Mouse (Mus musculus): ENCODE data around the gene Upf3a. TPM values are rescaled to one million over a fixed set of nuclear protein-coding genes. Genes with fewer than 3 reads are reported as not detected.

The Upf3a gene
- polyA plus RNA-seq (2017; shearing (Covaris generic)), result 46.0 TPM

GRCm38 (mm10) chr8:13785250-13785763, at the start of gene Upf3a:
Gene Upf3a, plus strand, starts transcription at chr8:13785615.

DNA sequence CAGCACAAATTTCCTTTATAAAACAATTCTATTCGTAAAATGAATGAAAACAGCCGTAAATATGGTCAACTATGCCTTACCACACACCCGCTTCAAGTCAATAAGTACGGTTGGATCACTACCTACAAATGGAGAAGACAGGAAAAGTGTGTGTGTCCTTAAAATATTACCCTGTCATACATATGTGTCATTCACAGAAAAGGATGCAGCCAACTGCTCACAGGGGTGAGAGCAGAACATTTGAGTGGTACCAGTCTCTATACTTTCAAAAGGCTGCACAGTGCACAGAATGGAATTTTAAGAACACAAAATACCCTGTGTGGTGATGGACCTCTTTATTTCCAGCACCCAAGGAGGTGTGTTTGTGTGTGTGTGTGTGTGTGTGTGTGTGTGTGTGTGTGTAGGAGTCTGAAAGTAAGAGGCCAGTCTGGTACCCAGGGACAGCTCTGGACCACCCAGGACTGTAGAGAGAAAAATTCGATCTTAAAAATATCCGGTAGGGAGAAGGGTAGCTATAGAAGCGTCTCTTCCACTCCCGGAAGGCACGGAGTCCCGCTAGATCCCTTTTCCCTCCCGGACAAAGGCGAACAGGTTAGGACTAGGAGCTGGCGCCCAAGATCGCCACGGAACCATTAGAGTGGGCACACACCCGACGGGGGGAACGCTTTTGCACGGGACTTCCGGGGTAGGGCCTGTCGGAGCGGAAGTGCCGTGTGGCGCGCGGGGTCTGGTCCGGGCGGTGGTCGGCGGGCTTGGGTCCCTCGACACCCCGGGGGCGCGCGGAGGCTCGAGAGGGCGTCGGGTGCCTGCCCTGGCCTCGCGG, 28.2 kb upstream of the Upf3a start, which contains the start of gene Cdc16:
Cdc16 (plus strand) TSS at position 695 of the 823 bp plus-strand sequence.

GRCm38 (mm10) chr8:13838289-13838688, 52.9 kb downstream of the Upf3a start, which contains the start of gene AF366264:
Gene AF366264, minus strand, starts transcription at chr8:13838389.

Other genes with a start within 250 kb of the Upf3a start
- not detected for gene 1700029H14Rik, start 223.2 kb upstream of the Upf3a start, polyA plus RNA-seq (2017; shearing (Covaris generic))
- 249 TPM for gene Rasa3, start 108.0 kb upstream of the Upf3a start, polyA plus RNA-seq (2017; shearing (Covaris generic))
- not detected for gene Cfap97d2, start 79.7 kb upstream of the Upf3a start, polyA plus RNA-seq (2017; shearing (Covaris generic))
- gene Cdc16, start 27.9 kb upstream of the Upf3a start, polyA plus RNA-seq (2017; shearing (Covaris generic)), result 67.6 TPM
- gene AF366264, start 52.8 kb downstream of the Upf3a start, polyA plus RNA-seq (2017; shearing (Covaris generic)), result not detected
- 36.8 TPM for gene Champ1, start 84.0 kb downstream of the Upf3a start, polyA plus RNA-seq (2017; shearing (Covaris generic))
- 1.2 TPM for gene Coprs, start 104.7 kb downstream of the Upf3a start, polyA plus RNA-seq (2017; shearing (Covaris generic))

All from CD4-positive, CD25-positive, alpha-beta regulatory T cell (primary cell).